Mouse (Mus musculus) kidney, adult 11 months (tissue): ENCODE results near the gene Irgc1.
A peak's percentile ranks its signal among the peaks of the same experiment; 100 is the strongest.
"Not testable (repeated sequence)": the region's sequence is repeated elsewhere in the genome, so short reads cannot be mapped to it uniquely, and the experiment has no call there.

Experiments
- DNase-seq: peaks from one replicate; pipeline ENCODE4 v3.0.0; 2022

Irgc1 gene

DNA sequence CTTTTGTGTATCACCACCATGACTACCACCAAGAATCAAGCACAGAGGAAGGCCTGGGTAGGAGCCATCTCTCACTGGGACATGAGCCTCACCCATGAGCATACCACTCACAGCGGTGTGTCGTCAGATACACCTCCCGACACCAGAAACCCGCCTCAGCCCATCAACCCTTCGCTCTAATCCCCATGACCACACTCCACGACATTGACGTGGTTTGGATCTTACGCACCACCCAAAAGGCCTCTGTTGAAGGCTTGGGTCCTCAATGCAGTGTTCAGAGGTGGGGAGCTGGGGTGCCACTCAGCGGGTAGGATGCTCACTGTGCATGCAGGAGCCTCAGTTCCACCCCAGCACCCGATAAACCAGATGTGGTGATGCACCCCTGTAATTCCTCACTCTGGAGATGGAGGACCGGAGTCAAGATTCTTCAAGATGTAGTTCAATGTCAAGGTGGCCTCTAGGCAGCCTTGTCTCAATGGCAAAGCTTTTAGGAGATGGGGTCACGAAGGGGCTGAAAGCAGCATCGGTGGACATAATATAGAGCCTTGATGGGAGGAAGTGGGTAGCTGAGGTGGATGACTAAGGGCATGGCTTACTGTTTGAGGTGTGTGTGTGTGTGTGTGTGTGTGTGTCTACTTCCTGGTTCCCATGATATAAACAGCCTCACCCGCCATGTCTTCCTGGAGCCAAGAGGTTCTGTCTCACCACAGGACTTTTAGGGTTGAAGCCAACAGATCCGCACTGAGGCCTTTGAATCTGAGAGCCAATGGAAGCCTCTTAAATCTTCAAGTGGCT, 21.3 kb downstream of the Irgc1 start:
- DNase-seq = no peak

DNA sequence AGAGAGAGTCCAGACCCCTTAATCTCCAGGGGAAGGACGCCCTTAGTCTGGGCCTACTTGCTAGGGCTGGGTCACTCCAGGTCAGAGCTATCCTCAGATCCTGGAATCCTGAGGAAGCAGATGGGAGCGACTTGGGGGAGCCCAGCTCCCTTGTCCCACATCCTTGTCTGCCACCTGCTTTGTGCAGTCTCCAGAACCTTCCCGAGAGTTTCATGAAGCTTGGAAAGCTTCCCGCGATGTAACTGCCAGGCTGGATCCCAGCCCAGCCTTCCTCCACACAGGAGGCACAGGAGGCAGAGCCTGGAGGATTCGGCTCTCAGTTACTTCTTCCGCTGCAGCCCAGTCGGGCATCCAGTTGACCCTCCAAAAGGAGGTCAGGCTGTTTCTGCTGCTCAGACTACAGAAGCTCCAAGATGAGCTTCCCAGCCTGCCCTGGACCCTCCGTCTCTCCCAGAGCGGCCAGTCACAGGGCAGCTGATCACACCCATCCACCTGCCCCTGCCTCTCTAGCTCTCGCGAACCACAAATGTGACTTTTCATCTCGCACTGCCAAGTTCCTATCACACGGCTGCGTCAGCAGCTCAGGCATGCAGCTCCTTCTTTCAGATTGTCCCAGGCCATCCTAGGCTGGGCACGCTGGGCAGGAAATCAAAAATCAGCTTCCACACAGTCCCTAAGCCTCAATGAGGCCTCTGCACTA, 22.5 kb downstream of the Irgc1 start:
- DNase-seq = no peak

GRCm38 (mm10) chr7:24428725-24429124, 23.4 kb downstream of the Irgc1 start:
- DNase-seq = no peak

- no peak for DNase-seq
These were observed 24.9 kb downstream of the Irgc1 start for GRCm38 (mm10) chr7:24427168-24427567.

DNA sequence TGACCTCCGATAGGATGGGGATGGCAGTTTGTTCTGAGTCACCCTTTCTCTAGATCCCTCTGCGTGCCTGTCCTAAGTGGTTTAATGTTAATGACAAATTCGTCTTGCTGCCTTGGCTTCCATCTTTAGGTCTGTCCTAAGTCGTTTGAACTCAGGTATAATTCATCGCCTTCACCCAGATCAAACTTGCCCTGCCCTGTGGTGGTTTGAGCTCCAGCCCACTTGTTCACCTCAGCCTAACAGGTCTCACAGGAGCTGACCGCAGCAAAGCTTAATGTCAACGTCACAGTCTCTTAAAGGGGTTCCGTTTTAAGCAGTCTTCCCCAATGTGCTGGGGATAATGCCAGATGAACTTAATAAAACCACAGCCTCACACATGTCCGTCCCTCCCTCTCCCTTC, 26.2 kb downstream of the Irgc1 start:
- no peak for DNase-seq

DNA sequence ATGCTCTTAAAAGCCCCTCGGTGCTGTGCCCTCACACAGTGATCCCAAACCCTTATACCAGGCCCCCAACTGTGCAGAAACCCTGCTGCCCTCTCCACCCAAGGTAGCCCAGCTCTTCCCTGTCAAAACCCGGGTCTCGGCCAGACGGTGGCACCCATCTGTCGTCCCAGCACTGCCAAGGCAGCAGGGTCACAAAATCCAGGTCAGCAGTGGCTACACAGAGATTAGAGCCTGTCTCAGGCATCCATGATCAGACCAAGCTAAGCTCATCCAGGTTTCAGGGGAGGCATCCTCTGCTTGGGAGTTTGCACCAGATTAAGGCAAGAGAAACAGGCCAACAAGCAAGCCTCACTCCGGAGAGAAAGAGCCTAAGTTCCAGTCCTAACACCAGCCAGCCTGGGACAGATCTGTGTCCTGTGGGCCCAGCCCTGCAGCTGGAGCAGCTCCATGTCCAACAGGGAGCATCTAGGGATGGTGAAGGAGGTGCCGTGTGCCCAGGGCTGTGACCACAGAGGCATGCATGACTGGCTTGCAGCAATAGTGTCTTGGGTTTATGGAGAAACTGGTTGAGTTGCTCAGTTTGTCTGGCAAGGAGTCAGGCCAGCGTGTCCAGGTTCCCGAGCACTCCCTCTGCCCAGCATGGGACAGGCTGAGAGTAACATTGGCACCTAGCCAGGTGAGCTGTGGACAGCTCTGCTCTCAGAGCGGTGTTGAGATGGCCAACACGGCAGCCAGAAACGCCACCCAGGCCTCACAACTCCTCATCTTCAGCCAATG, 28.0 kb downstream of the Irgc1 start:
- no peak for DNase-seq

- no peak for DNase-seq
These were observed 28.9 kb downstream of the Irgc1 start for GRCm38 (mm10) chr7:24423107-24423763.

- DNase-seq = peak; percentile 38
These were observed 29.8 kb downstream of the Irgc1 start for GRCm38 (mm10) chr7:24422251-24422650.

DNA sequence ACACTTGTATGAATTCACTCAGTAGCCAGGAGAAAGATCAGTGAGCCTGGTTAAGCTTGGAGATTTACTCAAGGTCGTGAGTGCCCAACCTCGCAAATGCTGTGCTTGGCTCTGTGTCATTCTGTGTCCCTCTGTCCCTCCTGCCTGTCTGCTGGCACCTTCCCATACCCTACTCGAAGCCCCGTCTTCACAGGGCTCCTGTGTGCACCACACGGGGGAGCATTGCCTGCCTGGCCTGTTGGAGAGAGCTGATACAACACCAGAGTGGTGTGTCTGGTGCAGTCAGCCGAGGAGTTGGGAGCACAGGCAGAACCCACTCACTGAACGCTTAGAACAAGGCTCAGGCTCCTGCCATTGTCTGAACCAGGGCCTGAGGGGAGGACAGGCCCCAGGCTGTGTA, 30.4 kb downstream of the Irgc1 start:
- DNase-seq = no peak

DNA sequence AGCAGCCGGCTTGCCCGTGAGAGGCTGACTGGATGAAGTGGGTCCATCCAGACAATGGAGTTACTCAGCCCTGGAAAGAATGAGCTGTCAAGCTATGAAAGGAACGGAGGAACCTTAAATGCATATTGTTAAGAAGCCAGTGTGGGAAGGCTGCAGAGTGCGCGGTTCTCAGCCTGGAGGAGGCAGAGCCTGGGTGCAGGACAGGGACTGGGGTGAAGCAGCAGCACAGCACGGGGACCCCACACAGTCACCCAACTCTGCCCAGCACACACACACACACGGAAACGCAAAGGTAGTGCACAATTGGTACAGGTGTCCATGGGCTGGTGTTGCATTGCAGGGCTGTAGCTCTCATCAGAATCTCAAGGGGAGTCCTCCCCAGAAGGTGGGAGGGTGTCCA, 32.5 kb downstream of the Irgc1 start:
- DNase-seq = no peak

- no peak for DNase-seq
These were observed 36.8 kb downstream of the Irgc1 start for GRCm38 (mm10) chr7:24415261-24415660.

- DNase-seq = no peak
These were observed 38.5 kb downstream of the Irgc1 start for GRCm38 (mm10) chr7:24413630-24414029.

- no peak for DNase-seq
These were observed 41.3 kb downstream of the Irgc1 start for GRCm38 (mm10) chr7:24410831-24411230.

DNA sequence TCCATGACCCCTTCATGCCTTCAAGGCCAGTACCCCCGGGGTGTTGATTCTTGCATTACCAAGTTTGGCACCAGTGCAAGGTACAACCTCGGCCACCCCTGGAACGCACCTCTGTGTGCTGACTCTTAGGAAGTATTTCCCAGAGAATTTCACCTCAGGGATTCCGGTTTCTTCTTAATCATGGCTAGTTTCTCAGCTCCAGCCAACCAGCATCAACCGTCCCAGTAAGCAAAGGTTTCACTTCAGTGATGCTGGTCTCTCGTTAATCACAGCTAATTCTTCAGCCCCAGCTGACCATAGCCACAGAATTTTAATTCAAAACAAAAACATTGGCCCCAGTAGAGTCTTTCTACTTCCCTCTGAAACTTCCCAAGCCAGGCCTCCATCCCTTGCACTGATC, 42.0 kb downstream of the Irgc1 start:
- DNase-seq = no peak

- DNase-seq = no peak
These were observed 43.9 kb downstream of the Irgc1 start for GRCm38 (mm10) chr7:24408186-24408585.

DNA sequence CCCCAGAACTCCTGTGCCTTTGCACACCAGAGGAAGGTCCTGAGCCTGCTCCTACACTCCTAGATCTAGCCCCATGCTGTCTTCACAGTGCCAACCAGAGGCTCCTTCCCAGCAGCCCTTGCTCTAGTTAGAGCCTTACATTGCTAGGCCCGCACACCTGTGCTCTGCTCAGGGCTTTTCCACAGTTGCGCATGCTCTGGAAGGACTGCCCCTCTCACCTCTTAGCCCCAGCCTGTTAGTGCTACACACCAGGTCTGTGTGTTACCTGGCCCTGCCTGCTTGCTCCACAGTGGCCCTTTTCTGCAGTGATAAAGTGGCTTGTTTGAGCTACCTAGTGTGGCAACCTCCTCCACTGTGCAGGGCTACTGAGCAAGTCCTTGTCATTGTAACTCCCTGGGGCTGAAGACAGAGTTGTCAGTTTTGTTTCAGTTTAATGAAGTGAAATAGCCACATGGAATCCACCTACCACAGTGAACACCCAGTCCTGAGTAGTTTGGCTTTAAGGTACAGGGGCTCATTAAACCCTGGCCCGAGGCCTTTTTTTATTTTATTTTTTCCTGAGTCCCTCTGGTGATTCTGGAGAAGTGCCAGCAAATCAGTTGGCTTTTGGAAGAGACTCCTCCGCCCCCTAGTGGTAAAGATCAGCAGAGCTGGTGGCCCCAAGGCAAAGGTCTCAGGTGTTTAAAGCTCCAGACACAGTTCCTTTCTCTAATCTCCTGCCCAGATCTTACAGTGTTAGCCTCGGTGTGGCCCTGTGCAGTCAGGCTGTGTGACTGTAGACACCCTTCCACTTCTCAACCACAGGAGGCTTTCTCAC, 45.4 kb downstream of the Irgc1 start:
- peak; percentile 69 for DNase-seq

GRCm38 (mm10) chr7:24405649-24406048, 46.4 kb downstream of the Irgc1 start:
- no peak for DNase-seq

- no peak for DNase-seq
These were observed 49.2 kb downstream of the Irgc1 start for GRCm38 (mm10) chr7:24402851-24403250.

DNA sequence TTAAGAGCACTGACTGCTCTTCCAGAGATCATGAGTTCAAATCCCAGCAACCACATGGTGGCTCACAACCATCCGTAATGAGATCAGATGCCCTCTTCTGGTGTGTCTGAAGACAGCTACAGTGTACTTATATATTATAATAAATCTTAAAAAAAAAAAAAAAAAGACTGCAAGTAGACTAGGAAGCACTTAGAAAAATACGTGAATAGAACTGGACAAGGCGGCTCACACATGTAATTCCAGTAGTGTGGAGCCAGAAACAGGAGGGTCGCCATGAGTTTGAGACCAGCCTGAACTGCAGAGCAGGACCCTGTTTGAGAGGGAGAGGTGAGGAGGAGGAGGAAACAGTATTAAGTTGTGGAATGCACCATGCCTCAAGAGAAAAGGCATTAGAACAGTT, 51.6 kb downstream of the Irgc1 start:
- not testable (repeated sequence) for DNase-seq

DNA sequence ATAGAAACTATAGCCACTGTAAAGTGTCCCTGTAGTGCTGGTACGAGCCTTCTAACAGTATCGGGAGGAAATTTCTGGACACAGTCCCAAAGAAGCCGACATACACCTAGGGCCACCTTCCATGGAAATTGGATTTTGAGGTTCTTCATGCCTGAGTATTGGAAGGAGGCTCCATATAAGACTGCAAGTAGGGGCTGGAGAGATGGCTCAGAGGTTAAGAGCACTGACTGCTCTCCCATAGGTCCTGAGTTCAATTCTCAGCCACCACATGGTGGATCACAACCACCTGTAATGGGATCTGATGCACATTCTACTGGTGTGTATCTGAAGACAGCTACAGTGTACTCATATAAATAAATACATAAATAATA, 52.0 kb downstream of the Irgc1 start:
- no peak for DNase-seq

- peak; percentile 96 for DNase-seq
These were observed 52.6 kb downstream of the Irgc1 start, which contains the start of gene Smg9 for GRCm38 (mm10) chr7:24399256-24400081. Smg9 (plus strand) TSS chr7:24399619.
